Mouse (Mus musculus): ENCODE data around the gene Il27ra.

GRCm38 (mm10) chr8:84046505-84046904 lies 4.1 kb upstream of the Il27ra start:
- TF ChIP-seq GATA1 (IDR thresholded peaks at IDR 0.05; ENCODE audit: borderline replicate concordance, low read length) (no peak), FLI1 (IDR thresholded peaks at IDR 0.05; ENCODE audit: low read length) (no peak)

Data from megakaryocyte, embryonic 14.5 days (primary cell).